Mouse (Mus musculus): ENCODE results near the gene Crtam. TPM values are rescaled to one million over a fixed set of nuclear protein-coding genes. Genes with fewer than 3 reads are reported as not detected.

The Crtam gene
- total and polyA plus RNA-seq, 3 experiments: 0.04 TPM; not detected in 2

- no peak overlapping the region for H3K9ac ChIP-seq (ENCODE audit: control insufficient read depth, low read depth, low read length, poor library complexity, severe bottlenecking)
- H3K27me3 ChIP-seq (ENCODE audit: control insufficient read depth in 1 of 2, insufficient read depth in 2 of 2, low read length in 2 of 2): no peaks in the 10 kb centered on the region; a peak in 2 of 4 replicates
- H3K9me3 ChIP-seq (replicated peaks; ENCODE audit: insufficient read depth, low read length): no peaks in the 10 kb centered on the region
- no peak overlapping the region for H3K4me3 ChIP-seq (ENCODE audit: control insufficient read depth in 1 of 2, insufficient read depth in 1 of 2, low read depth in 2 of 2, low read length in 2 of 2)
- no peak for DNase-seq (ENCODE audit: low read depth, low spot score)
- no peaks in the 10 kb centered on the region for H3K79me2 ChIP-seq (ENCODE audit: control insufficient read depth, insufficient read depth, low read length, poor library complexity)
- TF ChIP-seq POLR2AphosphoS2 (IDR thresholded peaks at IDR 0.05; ENCODE audit: low read length) (no peak), EP300 (IDR thresholded peaks at IDR 0.05; ENCODE audit: low read depth in 1 of 2, low read length in 2 of 2) (no peak), ZNF384 (IDR thresholded peaks at IDR 0.05; ENCODE audit: low read depth, low read length) (no peak), NELFE (IDR thresholded peaks at IDR 0.05; ENCODE audit: low read depth, low read length) (no peak), USF1 (IDR thresholded peaks at IDR 0.05; ENCODE audit: low read depth, low read length) (no peak), MAFK (IDR thresholded peaks at IDR 0.05; ENCODE audit: borderline replicate concordance, low read depth, low read length) (no peak), MAX (IDR thresholded peaks at IDR 0.05; ENCODE audit: low read length) (no peak), TAL1 (IDR thresholded peaks at IDR 0.05; ENCODE audit: low read length) (no peak), ZMIZ1 (IDR thresholded peaks at IDR 0.05; ENCODE audit: low read depth, low read length) (no peak), GABPA (IDR thresholded peaks at IDR 0.05; ENCODE audit: low read depth, low read length) (no peak), NRF1 (IDR thresholded peaks at IDR 0.05; ENCODE audit: insufficient read depth, low read depth, low read length, poor library complexity, severe bottlenecking) (no peak), MYB (IDR thresholded peaks at IDR 0.05; ENCODE audit: low read depth, low read length) (no peak), GATA1 (IDR thresholded peaks at IDR 0.05; ENCODE audit: low read depth, low read length) (no peak)
- no peaks in the 10 kb centered on the region for H3K4me1 ChIP-seq (ENCODE audit: control insufficient read depth in 1 of 2, insufficient read depth in 2 of 2, low read length in 2 of 2)
- no peaks in the 10 kb centered on the region for H3K36me3 ChIP-seq (ENCODE audit: control insufficient read depth in 1 of 2, insufficient read depth in 2 of 2, low read length in 2 of 2)
- H3K27ac ChIP-seq (ENCODE audit: control insufficient read depth, low read depth, low read length): no peak overlapping the region
These were observed 20.1 kb downstream of the Crtam start for GRCm38 (mm10) chr9:40984313-40984712.

GRCm38 (mm10) chr9:40983758-40984157, 20.7 kb downstream of the Crtam start:
- Histone ChIP-seq H3K27ac (ENCODE audit: control insufficient read depth, low read depth, low read length) (no peak overlapping the region), H3K9ac (ENCODE audit: control insufficient read depth, low read depth, low read length, poor library complexity, severe bottlenecking) (no peak overlapping the region), H3K79me2 (ENCODE audit: control insufficient read depth, insufficient read depth, low read length, poor library complexity) (no peaks in the 10 kb centered on the region), H3K27me3 (ENCODE audit: control insufficient read depth in 1 of 2, insufficient read depth in 2 of 2, low read length in 2 of 2) (no peaks in the 10 kb centered on the region; a peak in 2 of 4 replicates), H3K4me1 (ENCODE audit: control insufficient read depth in 1 of 2, insufficient read depth in 2 of 2, low read length in 2 of 2) (no peaks in the 10 kb centered on the region), H3K36me3 (ENCODE audit: control insufficient read depth in 1 of 2, insufficient read depth in 2 of 2, low read length in 2 of 2) (no peaks in the 10 kb centered on the region), H3K9me3 (replicated peaks; ENCODE audit: insufficient read depth, low read length) (no peaks in the 10 kb centered on the region), H3K4me3 (ENCODE audit: control insufficient read depth in 1 of 2, insufficient read depth in 1 of 2, low read depth in 2 of 2, low read length in 2 of 2) (no peak overlapping the region)
- TF ChIP-seq MAX (IDR thresholded peaks at IDR 0.05; ENCODE audit: low read length) (no peak), JUND (IDR thresholded peaks at IDR 0.05; ENCODE audit: low read depth, low read length) (no peak), TCF12 (IDR thresholded peaks at IDR 0.05; ENCODE audit: low read depth, low read length) (no peak), E2F4 (IDR thresholded peaks at IDR 0.05; ENCODE audit: borderline replicate concordance, low read depth, low read length) (no peak), CHD2 (IDR thresholded peaks at IDR 0.05; ENCODE audit: low read length) (no peak)
- DNase-seq (ENCODE audit: low read depth, low spot score): no peak
